Mouse (Mus musculus) testis, adult 2 months (tissue): Measurements from ENCODE around the gene Auts2. TPM values are rescaled to one million over a fixed set of nuclear protein-coding genes. Genes with fewer than 3 reads are reported as not detected.

ENCODE experiments used
- H3K27ac ChIP-seq: fragments of 200-500 bp; 2 replicates; pipeline ENCODE4 v1.5.1; 2012; ENCODE audit warnings: low read depth, low read length; ENCODE audit not compliant: control insufficient read depth, insufficient read depth
- H3K27me3 ChIP-seq: fragments of 200-500 bp; 2 replicates; pipeline ENCODE4 v1.6.1; 2012; ENCODE audit warnings: mild to moderate bottlenecking, low read length, moderate library complexity; ENCODE audit not compliant: control insufficient read depth, insufficient read depth
- H3K36me3 ChIP-seq: fragments of 200-500 bp; 2 replicates; pipeline ENCODE4 v1.6.1; 2012; ENCODE audit warnings: mild to moderate bottlenecking, low read length; ENCODE audit not compliant: control insufficient read depth, insufficient read depth
- H3K4me1 ChIP-seq: fragments of 200-500 bp; 2 replicates; pipeline ENCODE4 v1.6.1; 2012; ENCODE audit warnings: low read length; ENCODE audit not compliant: control insufficient read depth, insufficient read depth
- H3K4me3 ChIP-seq: fragments of 200-500 bp; 2 replicates; pipeline ENCODE4 v1.5.1; 2012; ENCODE audit warnings: low read depth, mild to moderate bottlenecking, low read length, moderate library complexity, mixed read lengths; ENCODE audit not compliant: control insufficient read depth
- CTCF ChIP-seq: fragments of 200-500 bp; IDR thresholded peaks from 2 replicates; pipeline ENCODE4 v1.5.1; 2012; ENCODE audit warnings: low read depth, mild to moderate bottlenecking, inconsistent platforms, low read length, moderate library complexity; ENCODE audit not compliant: control insufficient read depth, insufficient read depth, insufficient replicate concordance
- POLR2A ChIP-seq: fragments of 200-500 bp; IDR thresholded peaks from 2 replicates; pipeline ENCODE4 v1.6.1; 2012; ENCODE audit warnings: low read depth, mild to moderate bottlenecking, inconsistent platforms, low read length, moderate library complexity; ENCODE audit not compliant: control insufficient read depth
- polyA plus RNA-seq: library from polyadenylated mRNA; depleted of rRNA; stranded (reverse); fragments of >200 nt; gene quantifications from 2 replicates; pipeline ENCODE4 v1.2.3, GENCODE M21; 2012

The Auts2 gene
- polyA plus RNA-seq, 1 experiment = 4.3 TPM

- TF ChIP-seq CTCF (no peak), POLR2A (no peak)
- H3K4me1 ChIP-seq = no peaks in the 10 kb centered on the region
- no peak overlapping the region for H3K27ac ChIP-seq
- H3K36me3 ChIP-seq = no peaks in the 10 kb centered on the region
- no peak overlapping the region for H3K4me3 ChIP-seq
- H3K27me3 ChIP-seq = no peaks in the 10 kb centered on the region
These were observed 503.6 kb downstream of the Auts2 start for GRCm38 (mm10) chr5:132039584-132039983.

- Histone ChIP-seq H3K4me1 (no peaks in the 10 kb centered on the region), H3K36me3 (no peaks in the 10 kb centered on the region), H3K27ac (no peak overlapping the region), H3K27me3 (no peaks in the 10 kb centered on the region), H3K4me3 (no peak overlapping the region)
- TF ChIP-seq CTCF = no peak
- no peak for TF ChIP-seq POLR2A
These were observed 509.4 kb downstream of the Auts2 start for GRCm38 (mm10) chr5:132033491-132034350.

- TF ChIP-seq POLR2A (no peak), CTCF (no peak)
- Histone ChIP-seq H3K4me1 (no peaks in the 10 kb centered on the region), H3K27me3 (no peaks in the 10 kb centered on the region), H3K4me3 (no peak overlapping the region), H3K27ac (no peak overlapping the region), H3K36me3 (no peaks in the 10 kb centered on the region)
These were observed 512.1 kb downstream of the Auts2 start for GRCm38 (mm10) chr5:132030941-132031531.

DNA sequence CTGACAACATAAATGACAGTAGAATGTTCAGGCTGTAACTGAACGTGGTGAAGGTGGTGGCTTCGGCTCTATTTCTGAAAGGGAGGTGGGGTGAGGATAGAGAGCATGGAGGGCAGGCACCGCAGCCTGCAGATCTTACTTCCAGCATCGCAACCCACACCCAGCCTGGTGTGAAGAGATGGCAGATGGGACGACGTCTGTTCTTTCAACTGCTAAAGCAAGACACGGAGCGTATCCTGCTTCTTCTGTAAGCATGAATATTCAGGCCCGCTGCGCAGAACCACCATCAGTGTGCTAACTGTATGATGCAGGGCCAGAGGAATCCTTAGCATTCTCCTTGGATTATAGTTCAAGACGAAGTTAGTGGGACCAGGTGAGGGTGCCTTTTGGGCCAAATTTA is 513.5 kb downstream of the Auts2 start:
- TF ChIP-seq POLR2A = no peak
- no peak for TF ChIP-seq CTCF
- no peaks in the 10 kb centered on the region for H3K27me3 ChIP-seq
- H3K4me1 ChIP-seq = no peaks in the 10 kb centered on the region
- no peaks in the 10 kb centered on the region for H3K36me3 ChIP-seq
- no peak overlapping the region for H3K4me3 ChIP-seq
- H3K27ac ChIP-seq = no peak overlapping the region

GRCm38 (mm10) chr5:132029038-132029437 is 514.1 kb downstream of the Auts2 start:
- no peak overlapping the region for H3K4me3 ChIP-seq
- no peaks in the 10 kb centered on the region for H3K36me3 ChIP-seq
- H3K27me3 ChIP-seq = no peaks in the 10 kb centered on the region
- H3K27ac ChIP-seq = no peak overlapping the region
- no peak for TF ChIP-seq POLR2A
- TF ChIP-seq CTCF = no peak
- no peaks in the 10 kb centered on the region for H3K4me1 ChIP-seq

- H3K4me1 ChIP-seq = no peaks in the 10 kb centered on the region
- H3K27me3 ChIP-seq = no peaks in the 10 kb centered on the region
- TF ChIP-seq CTCF = no peak
- TF ChIP-seq POLR2A = no peak
These were observed 515.2 kb downstream of the Auts2 start for GRCm38 (mm10) chr5:132027859-132028498.

DNA sequence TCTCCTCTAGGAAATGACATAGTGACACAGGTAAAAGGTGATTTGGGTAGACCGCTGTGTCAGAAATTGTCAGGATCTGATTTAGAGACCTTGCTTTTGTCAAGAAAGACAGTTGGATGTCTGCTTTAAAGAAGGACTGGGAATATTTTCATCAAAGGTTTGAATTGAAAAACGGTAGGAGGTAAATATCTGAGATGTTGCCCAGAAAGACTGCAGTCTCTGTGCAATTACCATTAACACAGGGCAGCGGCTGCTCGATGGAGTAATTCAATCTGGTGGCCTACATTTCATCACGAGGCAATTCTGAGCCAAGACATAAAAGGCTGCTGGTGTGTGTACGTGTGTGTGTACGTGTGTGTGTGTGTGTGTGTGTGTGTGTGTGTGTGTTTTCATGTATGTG is 529.8 kb downstream of the Auts2 start:
- no peaks in the 10 kb centered on the region for H3K4me1 ChIP-seq
- no peak overlapping the region for H3K27ac ChIP-seq
- no peak overlapping the region for H3K4me3 ChIP-seq
- TF ChIP-seq CTCF (no peak), POLR2A (no peak)
- H3K36me3 ChIP-seq = no peaks in the 10 kb centered on the region
- no peaks in the 10 kb centered on the region for H3K27me3 ChIP-seq

More at GRCm38 (mm10) chr5:132027859-132028498, 515.2 kb downstream of the Auts2 start:
- Histone ChIP-seq H3K27ac (no peak overlapping the region), H3K4me3 (no peak overlapping the region), H3K36me3 (no peaks in the 10 kb centered on the region)
